Mouse (Mus musculus): ENCODE measurements around the gene Tubb4b. TPM values are rescaled to one million over a fixed set of nuclear protein-coding genes. Genes with fewer than 3 reads are reported as not detected.

Gene Tubb4b
- total and polyA plus RNA-seq, 3 experiments: 183 to 1,037 (median 979) TPM

GRCm38 (mm10) chr2:25175690-25176078 is 48.8 kb downstream of the Tubb4b start:
- no peak overlapping the region for H3K4me3 ChIP-seq (ENCODE audit: control insufficient read depth in 1 of 2, insufficient read depth in 1 of 2, low read depth in 2 of 2, low read length in 2 of 2)
- peaks cover 6 to 26% of the 10 kb centered on the region in 2 experiments for H3K4me1 ChIP-seq (ENCODE audit: control insufficient read depth in 1 of 2, insufficient read depth in 2 of 2, low read length in 2 of 2)
- H3K36me3 ChIP-seq (ENCODE audit: control insufficient read depth in 1 of 2, insufficient read depth in 2 of 2, low read length in 2 of 2): peaks cover 0 to 12% of the 10 kb centered on the region in 2 experiments; a peak in 2 of 4 replicates
- no peak for DNase-seq (ENCODE audit: low read depth, low spot score)
- H3K27ac ChIP-seq (ENCODE audit: control insufficient read depth, low read depth, low read length): no peak overlapping the region
- H3K27me3 ChIP-seq (ENCODE audit: control insufficient read depth in 1 of 2, insufficient read depth in 2 of 2, low read length in 2 of 2): no peaks in the 10 kb centered on the region
- H3K79me2 ChIP-seq (ENCODE audit: control insufficient read depth, insufficient read depth, low read length, poor library complexity): no peaks in the 10 kb centered on the region; the same call in 1 of the 2 replicates
- TF ChIP-seq BHLHE40 (IDR thresholded peaks at IDR 0.05; ENCODE audit: borderline replicate concordance, low read depth, low read length) (no peak), ELF1 (IDR thresholded peaks at IDR 0.05; ENCODE audit: low read depth, low read length) (no peak), TAL1 (IDR thresholded peaks at IDR 0.05; ENCODE audit: low read length) (no peak), MYB (IDR thresholded peaks at IDR 0.05; ENCODE audit: low read depth, low read length) (no peak), CTCF (IDR thresholded peaks at IDR 0.05 in 2 of 3, conservative IDR thresholded peaks at IDR 0.05 in 1 of 3; ENCODE audit: control insufficient read depth in 1 of 3, insufficient read depth in 1 of 3, low read depth in 2 of 3, low read length in 3 of 3, poor library complexity in 1 of 3, severe bottlenecking in 1 of 3) (no peak), GATA1 (IDR thresholded peaks at IDR 0.05; ENCODE audit: low read depth, low read length) (no peak), MXI1 (IDR thresholded peaks at IDR 0.05; ENCODE audit: low read depth, low read length) (no peak), USF1 (IDR thresholded peaks at IDR 0.05; ENCODE audit: low read depth, low read length) (no peak), POLR2AphosphoS2 (IDR thresholded peaks at IDR 0.05; ENCODE audit: low read length) (no peak), EP300 (IDR thresholded peaks at IDR 0.05; ENCODE audit: low read depth in 1 of 2, low read length in 2 of 2) (no peak)
- no peak overlapping the region for H3K9ac ChIP-seq (ENCODE audit: control insufficient read depth, low read depth, low read length, poor library complexity, severe bottlenecking)
- no peaks in the 10 kb centered on the region for H3K9me3 ChIP-seq (replicated peaks; ENCODE audit: insufficient read depth, low read length)

GRCm38 (mm10) chr2:25174866-25175689 is 49.4 kb downstream of the Tubb4b start:
- no peak for DNase-seq (ENCODE audit: low read depth, low spot score)
- no peaks in the 10 kb centered on the region for H3K9me3 ChIP-seq (replicated peaks; ENCODE audit: insufficient read depth, low read length)
- H3K36me3 ChIP-seq (ENCODE audit: control insufficient read depth in 1 of 2, insufficient read depth in 2 of 2, low read length in 2 of 2): peaks cover 0 to 17% of the 10 kb centered on the region in 2 experiments; a peak in 2 of 4 replicates
- no peaks in the 10 kb centered on the region for H3K27me3 ChIP-seq (ENCODE audit: control insufficient read depth in 1 of 2, insufficient read depth in 2 of 2, low read length in 2 of 2)
- H3K4me3 ChIP-seq (ENCODE audit: control insufficient read depth in 1 of 2, insufficient read depth in 1 of 2, low read depth in 2 of 2, low read length in 2 of 2): no peak overlapping the region
- H3K9ac ChIP-seq (ENCODE audit: control insufficient read depth, low read depth, low read length, poor library complexity, severe bottlenecking): no peak overlapping the region
- H3K79me2 ChIP-seq (ENCODE audit: control insufficient read depth, insufficient read depth, low read length, poor library complexity): no peaks in the 10 kb centered on the region
- peaks cover 6 to 31% of the 10 kb centered on the region in 2 experiments for H3K4me1 ChIP-seq (ENCODE audit: control insufficient read depth in 1 of 2, insufficient read depth in 2 of 2, low read length in 2 of 2)
- no peak overlapping the region for H3K27ac ChIP-seq (ENCODE audit: control insufficient read depth, low read depth, low read length)
- TF ChIP-seq HCFC1 (IDR thresholded peaks at IDR 0.05; ENCODE audit: low read depth, low read length) (no peak), KAT2A (conservative IDR thresholded peaks at IDR 0.05; ENCODE audit: low read depth, low read length) (no peak), MXI1 (IDR thresholded peaks at IDR 0.05; ENCODE audit: low read depth, low read length) (no peak), TBP (IDR thresholded peaks at IDR 0.05; ENCODE audit: low read depth, low read length) (no peak), MAZ (IDR thresholded peaks at IDR 0.05; ENCODE audit: low read depth, low read length) (no peak), CTCF (IDR thresholded peaks at IDR 0.05 in 2 of 3, conservative IDR thresholded peaks at IDR 0.05 in 1 of 3; ENCODE audit: control insufficient read depth in 1 of 3, insufficient read depth in 1 of 3, low read depth in 2 of 3, low read length in 3 of 3, poor library complexity in 1 of 3, severe bottlenecking in 1 of 3) (no peak), ZKSCAN1 (IDR thresholded peaks at IDR 0.05; ENCODE audit: low read depth, low read length) (no peak), GABPA (IDR thresholded peaks at IDR 0.05; ENCODE audit: low read depth, low read length) (no peak), ZC3H11A (IDR thresholded peaks at IDR 0.05; ENCODE audit: low read depth, low read length) (no peak), TCF12 (IDR thresholded peaks at IDR 0.05; ENCODE audit: low read depth, low read length) (peak; percentile 42; the same call in 1 of the 2 replicates), POLR2A (IDR thresholded peaks at IDR 0.05; ENCODE audit: control insufficient read depth in 1 of 2, insufficient read depth in 1 of 2, low read depth in 1 of 2, low read length in 2 of 2, poor library complexity in 1 of 2) (no peak), JUND (IDR thresholded peaks at IDR 0.05; ENCODE audit: low read depth, low read length) (no peak), ETS1 (IDR thresholded peaks at IDR 0.05; ENCODE audit: low read depth, low read length) (peak; percentile 41; the same call in 1 of the 2 replicates), ELF1 (IDR thresholded peaks at IDR 0.05; ENCODE audit: low read depth, low read length) (no peak), MYB (IDR thresholded peaks at IDR 0.05; ENCODE audit: low read depth, low read length) (no peak), RCOR1 (IDR thresholded peaks at IDR 0.05; ENCODE audit: low read depth, low read length) (0 out of 2 replicates have a peak, but pooled peaks have one; percentile 27), CHD1 (IDR thresholded peaks at IDR 0.05; ENCODE audit: low read depth, low read length) (no peak), USF2 (IDR thresholded peaks at IDR 0.05; ENCODE audit: borderline replicate concordance in 1 of 2, insufficient read depth in 1 of 2, low read depth in 1 of 2, low read length in 2 of 2) (no peak), MAX (IDR thresholded peaks at IDR 0.05; ENCODE audit: low read length) (no peak), POLR2AphosphoS2 (IDR thresholded peaks at IDR 0.05; ENCODE audit: low read length) (no peak), CHD2 (IDR thresholded peaks at IDR 0.05; ENCODE audit: low read length) (no peak; the same call in 1 of the 2 replicates), SMC3 (IDR thresholded peaks at IDR 0.05; ENCODE audit: low read depth, low read length) (no peak), UBTF (IDR thresholded peaks at IDR 0.05; ENCODE audit: borderline replicate concordance, insufficient read depth, low read depth, low read length) (no peak), GATA1 (IDR thresholded peaks at IDR 0.05; ENCODE audit: low read depth, low read length) (peak; percentile 61), EP300 (IDR thresholded peaks at IDR 0.05; ENCODE audit: low read depth in 1 of 2, low read length in 2 of 2) (peak; percentile 31 to 72; a peak in 3 of 4 replicates), NELFE (IDR thresholded peaks at IDR 0.05; ENCODE audit: low read depth, low read length) (no peak)
